Mouse (Mus musculus): ENCODE measurements around the gene Oit3.

Gene Oit3

GRCm38 (mm10) chr10:59377906-59378305 lies 63.7 kb downstream of the Oit3 start:
- in situ Hi-C loops (cut with MboI; ENCODE audit: unreplicated experiment in 2 of 2) = loop anchor here in 1 of 2 experiments (10.0 kb wide), 1 partner anchor 497 kb away; the partner anchor contains the start of gene Dnajb12
